Mouse (Mus musculus) gastrocnemius, postnatal 25 days (tissue): ENCODE results near the gene Vmn2r23. TPM values are rescaled to one million over a fixed set of nuclear protein-coding genes. Genes with fewer than 3 reads are reported as not detected.
"Not testable (repeated sequence)": the region's sequence is repeated elsewhere in the genome, so short reads cannot be mapped to it uniquely, and the experiment has no call there.

Source experiments
- DNase-seq: peaks from one replicate; pipeline ENCODE4 v3.0.0; 2022
- long read RNA-seq, 2 experiments: library from polyadenylated mRNA; stranded (forward); transcript quantifications; one replicate each; pipeline ENCODE4 v2.0.0; 2021
- total RNA-seq, 2 experiments: library from RNA; stranded (reverse); gene quantifications; 1 replicate in 1 of 2; 2 replicates in 1 of 2; pipeline ENCODE4 v1.2.3; 2021

Gene Vmn2r23
- not detected for total RNA-seq
- long read RNA-seq, experiment 1, result 0 reads
- long read RNA-seq, experiment 2, result 0 reads

- no peak for DNase-seq
Observed at GRCm38 (mm10) chr6:123702370-123702769, at the start of gene Vmn2r23. Vmn2r23 (plus strand) TSS chr6:123702670.

DNA sequence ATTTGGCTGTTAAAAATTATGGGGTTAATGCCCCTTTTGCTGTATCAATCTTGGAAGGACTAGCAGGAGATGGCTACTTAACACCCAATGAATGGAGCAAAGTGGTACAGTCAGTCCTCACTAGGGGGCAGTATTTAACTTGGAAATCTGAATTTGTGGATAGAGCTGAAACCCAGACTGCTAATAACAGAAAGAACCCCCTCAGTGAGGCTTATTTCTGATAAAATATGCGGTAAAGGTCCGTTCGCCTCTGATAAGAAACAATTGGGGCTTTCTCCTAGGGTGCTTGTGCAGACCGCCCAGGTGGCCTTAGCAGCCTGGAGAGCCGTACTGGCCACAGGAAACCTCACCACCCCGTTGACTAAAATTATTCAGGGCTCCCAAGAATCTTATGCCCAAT, 45.4 kb upstream of the Vmn2r23 start:
- DNase-seq, result no peak

GRCm38 (mm10) chr6:123696639-123697038, 5.8 kb upstream of the Vmn2r23 start:
- not testable (repeated sequence) for DNase-seq

DNA sequence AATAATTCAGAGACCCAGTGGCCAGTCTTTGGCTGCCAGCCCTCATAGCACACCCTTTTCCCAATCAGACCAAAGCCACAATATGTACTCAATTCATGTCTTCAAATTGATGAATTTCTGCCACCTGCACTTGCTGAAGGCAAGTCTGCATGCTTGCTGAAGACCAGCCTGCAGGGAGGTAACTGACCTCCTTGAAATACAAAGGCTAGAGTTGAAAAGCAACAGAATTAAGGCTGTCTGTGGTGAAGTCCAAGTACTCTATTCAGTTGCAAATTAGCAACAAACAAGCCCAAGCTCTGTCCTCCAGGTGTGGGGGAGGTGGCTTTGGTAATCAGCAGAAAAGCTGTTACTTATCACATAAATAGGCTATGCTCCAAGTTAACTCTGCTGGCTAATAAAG, 5.3 kb upstream of the Vmn2r23 start:
- DNase-seq, result no peak

DNA sequence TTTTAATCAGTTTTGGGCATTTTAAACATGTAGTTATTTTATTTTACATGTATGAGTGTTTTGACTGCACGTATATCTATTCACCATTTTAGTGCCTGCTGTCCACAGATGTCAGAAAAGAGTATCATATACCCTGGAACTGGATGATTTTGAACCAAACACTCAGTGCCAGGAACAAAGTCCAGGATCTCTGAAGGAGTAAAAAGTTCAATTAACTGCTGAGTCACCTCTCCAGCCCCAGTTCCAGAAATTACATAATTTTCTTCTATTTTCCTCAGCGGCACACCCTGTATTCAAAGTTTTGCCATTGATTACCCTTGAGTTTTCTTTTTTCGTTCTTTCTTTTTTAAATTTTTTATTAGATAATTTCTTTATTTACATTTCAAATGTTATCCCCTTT, 67.6 kb downstream of the Vmn2r23 start:
- no peak for DNase-seq

- DNase-seq, result no peak
Observed at GRCm38 (mm10) chr6:123778579-123778978, 76.1 kb downstream of the Vmn2r23 start, which contains the start of gene Vmn2r24. Vmn2r24 (plus strand) TSS chr6:123778879.

GRCm38 (mm10) chr6:123784857-123785256, 82.4 kb downstream of the Vmn2r23 start:
- DNase-seq, result no peak

GRCm38 (mm10) chr6:123793746-123794145, 91.3 kb downstream of the Vmn2r23 start:
- no peak for DNase-seq

Other genes with a start within 250 kb of the Vmn2r23 start
- gene Vmn2r21, start 169.3 kb upstream of the Vmn2r23 start, total RNA-seq, result not detected
- not detected for gene Vmn2r22, start 51.9 kb upstream of the Vmn2r23 start, total RNA-seq
- not detected for gene Vmn2r24, start 76.2 kb downstream of the Vmn2r23 start, total RNA-seq
- not detected for gene Vmn2r25, start 150.8 kb downstream of the Vmn2r23 start, total RNA-seq